Mouse (Mus musculus): ENCODE data around the gene Bmp3.

- TF ChIP-seq CTCF (IDR thresholded peaks at IDR 0.05; ENCODE audit: control insufficient read depth, insufficient read depth, insufficient replicate concordance, low read depth, low read length) (no peak), POLR2A (IDR thresholded peaks at IDR 0.05; ENCODE audit: control insufficient read depth, low read depth, low read length) (no peak)
Observed at GRCm38 (mm10) chr5:98922921-98923320, 68.7 kb downstream of the Bmp3 start.

Measured in testis, adult 2 months (tissue).